Mouse (Mus musculus): ENCODE measurements around the gene Rfxank. TPM values are rescaled to one million over a fixed set of nuclear protein-coding genes. Genes with fewer than 3 reads are reported as not detected.
A peak's percentile ranks its signal among the peaks of the same experiment; 100 is the strongest.

Rfxank gene
- polyA plus RNA-seq, 1 experiment = 11.2 TPM

DNA sequence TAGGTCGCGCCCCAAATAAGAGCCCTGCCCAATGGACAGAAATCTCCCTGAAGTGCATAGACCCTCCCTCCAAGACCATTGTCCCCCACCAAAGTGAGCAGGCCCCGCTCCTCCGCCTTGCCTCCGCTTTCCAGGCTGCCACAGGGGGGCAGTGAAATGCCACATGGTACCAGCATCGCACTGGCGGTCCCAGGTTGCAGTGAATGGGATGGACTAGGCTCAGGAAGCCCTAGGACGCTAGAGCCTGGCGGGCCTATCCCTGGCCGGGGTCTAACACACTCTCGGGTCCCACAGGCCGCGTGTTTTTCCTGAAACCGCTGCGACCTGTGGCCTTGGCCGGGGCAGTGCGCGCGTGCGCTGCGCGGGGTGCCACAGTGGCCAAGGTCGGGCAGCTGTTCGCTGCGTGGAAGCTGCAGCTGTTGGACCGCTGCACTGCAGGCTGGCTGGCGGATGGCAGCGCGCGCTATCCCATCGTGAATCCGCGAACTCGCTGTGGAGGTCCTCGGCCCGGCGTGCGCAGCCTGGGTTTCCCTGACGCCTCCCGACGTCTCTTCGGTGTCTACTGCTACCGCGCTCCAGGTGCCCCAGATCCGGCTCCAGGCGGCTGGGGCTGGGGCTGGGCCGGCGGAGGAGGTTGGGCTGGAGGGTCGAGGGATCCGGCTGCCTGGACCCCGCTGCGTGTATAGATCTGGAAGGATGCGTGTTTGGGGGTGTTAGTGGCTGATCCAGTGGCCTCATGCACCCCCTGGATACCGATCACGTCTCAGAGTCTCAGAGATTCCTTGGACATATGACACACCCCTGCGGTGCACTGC is 50.9 kb downstream of the Rfxank start:
- Histone ChIP-seq H3ac (ENCODE audit: control insufficient read depth, insufficient read length) (no peak overlapping the region), H3K4me3 (no peak overlapping the region), H3K4me2 (ENCODE audit: low read depth) (no peak overlapping the region), H3K36me3 (ENCODE audit: control insufficient read depth, insufficient read depth) (no peaks in the 10 kb centered on the region), H3K79me2 (ENCODE audit: control insufficient read depth, insufficient read depth) (no peaks in the 10 kb centered on the region), H3K27me3 (ENCODE audit: control insufficient read depth, insufficient read depth, insufficient read length) (peaks cover 34% of the 10 kb centered on the region)
- no peak for TF ChIP-seq CEBPB (IDR thresholded peaks at IDR 0.05; ENCODE audit: insufficient read depth, poor library complexity, severe bottlenecking)
- no peak for TF ChIP-seq TCF12 (IDR thresholded peaks at IDR 0.05; ENCODE audit: insufficient read depth, poor library complexity, severe bottlenecking)
- TF ChIP-seq REST (IDR thresholded peaks at IDR 0.05; ENCODE audit: insufficient read depth, insufficient read length) = no peak
- TF ChIP-seq MYOG (IDR thresholded peaks at IDR 0.05; ENCODE audit: control insufficient read depth in 1 of 3, insufficient read depth in 1 of 3, insufficient read length in 2 of 3, low read depth in 2 of 3) = peak in 2 of 3 experiments; percentile 52 to 88
- peak in 2 of 3 experiments; percentile 62 to 66 for TF ChIP-seq MYOD1 (IDR thresholded peaks at IDR 0.05; ENCODE audit: control insufficient read depth in 1 of 3, insufficient read length in 2 of 3, low read depth in 2 of 3)

DNA sequence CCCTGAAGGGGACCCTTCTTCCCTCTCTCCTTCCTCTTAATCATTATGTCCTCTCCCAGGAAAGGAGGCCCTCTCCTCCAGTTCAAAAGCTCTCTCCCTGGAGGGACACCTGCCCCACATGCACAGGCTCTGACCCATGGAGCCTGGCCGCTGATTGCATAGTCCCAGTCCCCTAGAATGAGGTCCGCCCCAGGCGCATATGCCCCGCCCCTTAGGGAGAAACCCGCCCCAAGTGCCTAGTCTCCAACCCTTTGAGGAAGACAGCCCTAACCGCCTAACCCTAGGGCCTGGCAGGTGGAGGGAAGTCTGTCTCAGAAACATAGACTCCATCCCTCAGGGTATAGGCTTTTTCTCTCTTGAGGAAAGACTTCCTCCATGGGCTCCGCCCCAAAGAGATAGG is 51.7 kb downstream of the Rfxank start:
- H3K4me3 ChIP-seq = no peak overlapping the region
- H3K4me2 ChIP-seq (ENCODE audit: low read depth) = no peak overlapping the region
- TF ChIP-seq TCF12 (IDR thresholded peaks at IDR 0.05; ENCODE audit: insufficient read depth, poor library complexity, severe bottlenecking) (no peak), E2F4 (IDR thresholded peaks at IDR 0.05; ENCODE audit: insufficient read depth) (no peak), MAX (IDR thresholded peaks at IDR 0.05; ENCODE audit: low read depth) (no peak), SRF (IDR thresholded peaks at IDR 0.05; ENCODE audit: control insufficient read depth, insufficient read length, low read depth) (no peak), MYOD1 (IDR thresholded peaks at IDR 0.05; ENCODE audit: control insufficient read depth in 1 of 3, insufficient read length in 2 of 3, low read depth in 2 of 3) (no peak), REST (IDR thresholded peaks at IDR 0.05; ENCODE audit: insufficient read depth, insufficient read length) (no peak), POLR2AphosphoS2 (IDR thresholded peaks at IDR 0.05; ENCODE audit: insufficient read length, low read depth) (no peak), TCF3 (IDR thresholded peaks at IDR 0.05; ENCODE audit: insufficient read length, low read depth) (no peak)
- H3K36me3 ChIP-seq (ENCODE audit: control insufficient read depth, insufficient read depth) = no peaks in the 10 kb centered on the region
- H3K27me3 ChIP-seq (ENCODE audit: control insufficient read depth, insufficient read depth, insufficient read length) = peaks cover 34% of the 10 kb centered on the region
- no peaks in the 10 kb centered on the region for H3K79me2 ChIP-seq (ENCODE audit: control insufficient read depth, insufficient read depth)
- no peak overlapping the region for H3ac ChIP-seq (ENCODE audit: control insufficient read depth, insufficient read length)

DNA sequence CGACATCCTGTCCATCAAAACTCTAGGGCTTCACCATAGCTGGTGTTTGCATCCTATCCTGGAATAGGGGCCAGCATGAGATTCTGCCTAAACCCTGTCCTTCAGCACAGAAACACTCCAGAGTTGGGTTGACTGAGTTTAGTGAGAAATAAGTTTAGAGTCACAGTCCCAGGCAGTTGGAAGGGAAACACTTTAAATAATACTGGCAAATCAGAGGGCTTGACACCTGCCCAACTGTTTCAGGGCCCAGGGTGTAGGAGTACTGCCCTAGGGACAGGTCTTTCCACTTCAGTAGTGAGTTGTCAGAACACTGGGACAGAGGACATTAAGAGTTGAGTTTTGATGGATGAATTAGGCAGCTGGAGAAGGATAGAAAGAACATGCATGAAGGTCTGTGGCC is 52.8 kb downstream of the Rfxank start:
- Histone ChIP-seq H3K36me3 (ENCODE audit: control insufficient read depth, insufficient read depth) (no peaks in the 10 kb centered on the region), H3K27me3 (ENCODE audit: control insufficient read depth, insufficient read depth, insufficient read length) (peaks cover 34% of the 10 kb centered on the region), H3K4me2 (ENCODE audit: low read depth) (no peak overlapping the region), H3ac (ENCODE audit: control insufficient read depth, insufficient read length) (no peak overlapping the region), H3K4me3 (no peak overlapping the region), H3K79me2 (ENCODE audit: control insufficient read depth, insufficient read depth) (no peaks in the 10 kb centered on the region)
- no peak for TF ChIP-seq MYOD1 (IDR thresholded peaks at IDR 0.05; ENCODE audit: control insufficient read depth in 1 of 3, insufficient read length in 2 of 3, low read depth in 2 of 3)
- TF ChIP-seq MAX (IDR thresholded peaks at IDR 0.05; ENCODE audit: low read depth) = no peak
- no peak for TF ChIP-seq SRF (IDR thresholded peaks at IDR 0.05; ENCODE audit: control insufficient read depth, insufficient read length, low read depth)
- TF ChIP-seq TCF12 (IDR thresholded peaks at IDR 0.05; ENCODE audit: insufficient read depth, poor library complexity, severe bottlenecking) = no peak
- TF ChIP-seq POLR2A (IDR thresholded peaks at IDR 0.05; ENCODE audit: insufficient read length, low read depth) = no peak
- TF ChIP-seq USF1 (IDR thresholded peaks at IDR 0.05; ENCODE audit: low read depth) = no peak
- no peak for TF ChIP-seq TCF3 (IDR thresholded peaks at IDR 0.05; ENCODE audit: insufficient read length, low read depth)
- TF ChIP-seq E2F4 (IDR thresholded peaks at IDR 0.05; ENCODE audit: insufficient read depth) = no peak
- no peak for TF ChIP-seq POLR2AphosphoS2 (IDR thresholded peaks at IDR 0.05; ENCODE audit: insufficient read length, low read depth)
- no peak for TF ChIP-seq REST (IDR thresholded peaks at IDR 0.05; ENCODE audit: insufficient read depth, insufficient read length)
- TF ChIP-seq CEBPB (IDR thresholded peaks at IDR 0.05; ENCODE audit: insufficient read depth, poor library complexity, severe bottlenecking) = no peak

DNA sequence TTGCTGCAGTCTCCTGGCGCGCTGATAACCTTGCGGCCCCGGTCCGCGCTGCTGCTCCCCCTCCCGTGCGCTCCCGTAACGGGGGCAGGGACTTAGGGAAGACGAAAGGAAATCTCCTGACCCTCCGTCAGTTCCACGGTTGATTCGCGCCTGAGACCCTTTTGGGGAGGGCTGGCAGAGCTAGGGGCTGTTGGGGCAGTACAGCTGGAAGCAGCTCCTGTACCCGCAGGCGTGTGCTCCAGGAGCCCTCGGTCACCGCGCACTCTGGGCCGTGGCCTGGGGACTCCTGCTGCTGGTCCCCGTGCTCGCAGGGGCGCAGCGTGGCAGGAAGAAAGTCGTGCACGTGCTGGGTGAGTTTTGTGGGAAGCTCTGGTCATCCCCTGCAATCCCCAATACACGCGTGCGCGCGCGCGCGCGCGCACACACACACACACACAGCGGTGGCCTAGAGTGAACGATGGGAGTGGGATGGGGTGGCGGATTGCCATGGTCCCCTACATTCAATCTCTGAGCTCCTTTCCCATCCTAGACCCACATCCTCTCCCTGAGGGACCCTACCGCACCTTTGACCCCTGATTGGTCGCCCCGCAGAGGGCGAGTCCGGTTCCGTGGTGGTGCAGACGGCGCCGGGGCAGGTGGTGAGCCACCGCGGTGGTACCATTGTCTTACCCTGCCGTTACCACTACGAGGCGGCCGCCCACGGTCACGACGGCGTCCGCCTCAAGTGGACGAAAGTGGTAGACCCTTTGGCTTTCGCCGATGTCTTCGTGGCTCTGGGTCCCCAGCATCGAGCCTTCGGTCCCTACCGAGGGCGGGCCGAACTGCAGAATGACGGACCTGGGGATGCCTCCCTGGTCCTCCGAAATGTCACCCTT is 54.5 kb downstream of the Rfxank start:
- Histone ChIP-seq H3K4me2 (ENCODE audit: low read depth) (peak overlapping the region; percentile 74), H3K36me3 (ENCODE audit: control insufficient read depth, insufficient read depth) (no peaks in the 10 kb centered on the region), H3K4me3 (peak overlapping the region; percentile 28), H3ac (ENCODE audit: control insufficient read depth, insufficient read length) (no peak overlapping the region), H3K79me2 (ENCODE audit: control insufficient read depth, insufficient read depth) (no peaks in the 10 kb centered on the region), H3K27me3 (ENCODE audit: control insufficient read depth, insufficient read depth, insufficient read length) (peaks cover 34% of the 10 kb centered on the region)
- TF ChIP-seq SRF (IDR thresholded peaks at IDR 0.05; ENCODE audit: control insufficient read depth, insufficient read length, low read depth) (no peak), REST (IDR thresholded peaks at IDR 0.05; ENCODE audit: insufficient read depth, insufficient read length) (no peak)

DNA sequence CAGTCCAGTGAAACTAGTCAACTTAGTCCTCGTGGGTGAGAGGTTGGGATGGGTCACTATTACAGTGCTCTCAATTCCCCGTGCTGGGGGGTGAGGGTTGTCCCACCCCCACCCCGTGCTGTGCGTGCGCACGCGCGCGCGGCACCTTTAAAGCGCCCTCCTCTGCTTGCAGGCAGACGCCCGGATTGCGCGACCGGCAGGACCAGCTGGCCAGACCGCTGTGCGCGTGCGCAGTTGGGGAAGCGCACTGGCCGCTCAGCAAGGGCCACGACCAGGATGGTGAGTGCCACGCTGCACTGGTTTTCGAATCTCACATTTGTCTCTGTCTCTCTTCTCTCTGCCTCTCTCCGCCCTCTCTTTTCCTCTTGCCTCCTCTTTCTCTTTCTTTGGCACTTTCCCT is 55.7 kb downstream of the Rfxank start, which contains the start of gene Hapln4:
TSS of gene Hapln4 (plus strand) at position 173 of the 400 bp plus-strand sequence.
- TF ChIP-seq MYOD1 (IDR thresholded peaks at IDR 0.05; ENCODE audit: control insufficient read depth in 1 of 3, insufficient read length in 2 of 3, low read depth in 2 of 3) (peak in 2 of 3 experiments; percentile 31 to 59), CEBPB (IDR thresholded peaks at IDR 0.05; ENCODE audit: insufficient read depth, poor library complexity, severe bottlenecking) (no peak), E2F4 (IDR thresholded peaks at IDR 0.05; ENCODE audit: insufficient read depth) (no peak), TCF12 (IDR thresholded peaks at IDR 0.05; ENCODE audit: insufficient read depth, poor library complexity, severe bottlenecking) (no peak), SRF (IDR thresholded peaks at IDR 0.05; ENCODE audit: control insufficient read depth, insufficient read length, low read depth) (no peak), REST (IDR thresholded peaks at IDR 0.05; ENCODE audit: insufficient read depth, insufficient read length) (no peak), POLR2A (IDR thresholded peaks at IDR 0.05; ENCODE audit: insufficient read length, low read depth) (peak; percentile 71), MYOG (IDR thresholded peaks at IDR 0.05; ENCODE audit: control insufficient read depth in 1 of 3, insufficient read depth in 1 of 3, insufficient read length in 2 of 3, low read depth in 2 of 3) (peak in 2 of 3 experiments; percentile 23 to 30), USF1 (IDR thresholded peaks at IDR 0.05; ENCODE audit: low read depth) (no peak), MAX (IDR thresholded peaks at IDR 0.05; ENCODE audit: low read depth) (no peak), POLR2AphosphoS2 (IDR thresholded peaks at IDR 0.05; ENCODE audit: insufficient read length, low read depth) (peak; percentile 66), TCF3 (IDR thresholded peaks at IDR 0.05; ENCODE audit: insufficient read length, low read depth) (no peak)
- no peak within 1 kb of the TSS for H3ac ChIP-seq (ENCODE audit: control insufficient read depth, insufficient read length)
- no peaks in the 10 kb centered on the region for H3K79me2 ChIP-seq (ENCODE audit: control insufficient read depth, insufficient read depth)
- peak within 1 kb of the TSS; percentile 74 for H3K4me2 ChIP-seq (ENCODE audit: low read depth)
- peaks cover 31% of the 10 kb centered on the region for H3K27me3 ChIP-seq (ENCODE audit: control insufficient read depth, insufficient read depth, insufficient read length)
- H3K36me3 ChIP-seq (ENCODE audit: control insufficient read depth, insufficient read depth) = no peaks in the 10 kb centered on the region
- peak within 1 kb of the TSS; percentile 28 for H3K4me3 ChIP-seq

All from myocyte (in vitro differentiated cells).